Mouse (Mus musculus) embryonic facial prominence, embryonic 11.5 days (tissue): ENCODE data around the gene Ankrd31. TPM values are rescaled to one million over a fixed set of nuclear protein-coding genes. Genes with fewer than 3 reads are reported as not detected.
"Not testable (repeated sequence)": the region's sequence is repeated elsewhere in the genome, so short reads cannot be mapped to it uniquely, and the experiment has no call there.

ENCODE experiments used
- ATAC-seq: fragments of 200-750 bp; cut with Nextera tagmentation; replicated peaks from 2 replicates; pipeline ENCODE4 v1.8.0; 2017; ENCODE audit warnings: low read depth; ENCODE audit not compliant: insufficient number of reproducible peaks, low FRiP score, low TSS enrichment
- DNase-seq: peaks from one replicate; pipeline ENCODE4 v3.0.0-alpha.2; 2015; ENCODE audit warnings: low spot score
- H3K27ac ChIP-seq: fragments of 300-500 bp; sonication (generic); replicated peaks from 2 replicates; pipeline ENCODE4 v1.5.1; 2014; ENCODE audit warnings: mild to moderate bottlenecking, low read depth, low read length, control low read depth
- H3K27me3 ChIP-seq: fragments of 300-500 bp; sonication (generic); 2 replicates; pipeline ENCODE4 v1.6.1; 2014; ENCODE audit warnings: mild to moderate bottlenecking, low read length, moderate library complexity, mixed read lengths; ENCODE audit not compliant: control insufficient read depth, insufficient read depth
- H3K36me3 ChIP-seq: fragments of 300-500 bp; sonication (generic); replicated peaks from 2 replicates; pipeline ENCODE4 v1.6.1; 2014; ENCODE audit warnings: low read depth, mild to moderate bottlenecking, low read length, moderate library complexity, mixed read lengths; ENCODE audit not compliant: control insufficient read depth, insufficient read depth
- H3K4me1 ChIP-seq: fragments of 300-500 bp; sonication (generic); 2 replicates; pipeline ENCODE4 v1.6.1; 2014; ENCODE audit warnings: low read length, mixed read lengths; ENCODE audit not compliant: control insufficient read depth, insufficient read depth
- H3K4me2 ChIP-seq: fragments of 300-500 bp; sonication (generic); 2 replicates; pipeline ENCODE4 v1.6.1; 2014; ENCODE audit warnings: low read depth, mild to moderate bottlenecking, control low read depth, low read length, moderate library complexity
- H3K4me3 ChIP-seq: fragments of 300-500 bp; sonication (generic); 2 replicates; pipeline ENCODE4 v1.5.1; 2014; ENCODE audit warnings: low read depth, low read length, control low read depth
- H3K9ac ChIP-seq: fragments of 300-500 bp; sonication (generic); replicated peaks from 2 replicates; pipeline ENCODE4 v1.6.1; 2014; ENCODE audit warnings: mild to moderate bottlenecking, control low read depth, low read length
- H3K9me3 ChIP-seq: fragments of 300-500 bp; sonication (generic); replicated peaks from 2 replicates; pipeline ENCODE4 v1.6.1; 2016; ENCODE audit warnings: mild to moderate bottlenecking, low read length, inconsistent platforms, mixed read lengths; ENCODE audit not compliant: control insufficient read depth
- WGBS: fragments of 180-500 bp; shearing (Covaris S2); extraction: QIAGEN DNeasy Blood & Tissue Kit; methylation state at CpG from one replicate; pipeline ENCODE4 v1.1.7; 2014; 5-methylcytosine and 5-hydroxymethylcytosine counted together
- polyA plus RNA-seq: library from polyadenylated mRNA; unstranded; fragments of >200 nt; fragmentation: Nextera tagmentation; extraction: Ambion mirVana; gene quantifications from 2 replicates; pipeline ENCODE4 v1.2.1, GENCODE M21; 2014

The Ankrd31 gene
- polyA plus RNA-seq, 1 experiment from 2014 or later, result not detected

- not testable (repeated sequence) for H3K27ac ChIP-seq, ATAC-seq, H3K9me3 ChIP-seq, DNase-seq, H3K27me3 ChIP-seq, H3K36me3 ChIP-seq, H3K9ac ChIP-seq, H3K4me3 ChIP-seq, H3K4me1 ChIP-seq, H3K4me2 ChIP-seq
- 85% methylated on average over 5 of the region's 5 CpGs for WGBS
These were observed 38.0 kb downstream of the Ankrd31 start for GRCm38 (mm10) chr13:96786071-96786470.

- Histone ChIP-seq H3K9ac (no peak overlapping the region), H3K27ac (no peak overlapping the region), H3K4me2 (no peak overlapping the region), H3K27me3 (no peaks in the 10 kb centered on the region), H3K9me3 (no peaks in the 10 kb centered on the region), H3K4me3 (no peak overlapping the region), H3K4me1 (no peaks in the 10 kb centered on the region), H3K36me3 (no peaks in the 10 kb centered on the region)
- 74% methylated on average over 2 of the region's 2 CpGs for WGBS
- no peak for DNase-seq
- ATAC-seq, result no peak
These were observed 45.4 kb downstream of the Ankrd31 start for GRCm38 (mm10) chr13:96793451-96793850.

- Histone ChIP-seq H3K36me3 (no peaks in the 10 kb centered on the region), H3K4me3 (no peak overlapping the region), H3K27me3 (no peaks in the 10 kb centered on the region), H3K9me3 (no peaks in the 10 kb centered on the region), H3K27ac (no peak overlapping the region), H3K9ac (no peak overlapping the region), H3K4me2 (no peak overlapping the region), H3K4me1 (no peaks in the 10 kb centered on the region)
- WGBS, result 74% methylated on average over 3 of the region's 3 CpGs
- ATAC-seq (no peak), DNase-seq (no peak)
These were observed 47.2 kb downstream of the Ankrd31 start for GRCm38 (mm10) chr13:96795301-96795700.

- Histone ChIP-seq H3K4me2 (no peak overlapping the region), H3K4me1 (no peaks in the 10 kb centered on the region), H3K9me3 (no peaks in the 10 kb centered on the region), H3K36me3 (no peaks in the 10 kb centered on the region), H3K4me3 (no peak overlapping the region), H3K27ac (no peak overlapping the region), H3K9ac (no peak overlapping the region), H3K27me3 (no peaks in the 10 kb centered on the region)
- no peak for ATAC-seq
- WGBS, result 69% methylated on average over 2 of the region's 2 CpGs
- no peak for DNase-seq
These were observed 49.4 kb downstream of the Ankrd31 start for GRCm38 (mm10) chr13:96797500-96797899.

- Histone ChIP-seq H3K4me3 (no peak overlapping the region), H3K4me1 (no peaks in the 10 kb centered on the region), H3K4me2 (no peak overlapping the region), H3K27me3 (no peaks in the 10 kb centered on the region), H3K36me3 (no peaks in the 10 kb centered on the region), H3K9me3 (no peaks in the 10 kb centered on the region), H3K27ac (no peak overlapping the region), H3K9ac (no peak overlapping the region)
- 90% methylated on average over 1 of the region's 1 CpGs for WGBS
- DNase-seq (no peak), ATAC-seq (no peak)
These were observed 101.7 kb downstream of the Ankrd31 start for GRCm38 (mm10) chr13:96849752-96850151.

- no peak overlapping the region for H3K27ac ChIP-seq
- DNase-seq (no peak), ATAC-seq (no peak)
- no peaks in the 10 kb centered on the region for H3K4me1 ChIP-seq
- 68% methylated on average over 2 of the region's 2 CpGs for WGBS
- no peak overlapping the region for H3K4me2 ChIP-seq
- no peaks in the 10 kb centered on the region for H3K9me3 ChIP-seq
- H3K9ac ChIP-seq, result no peak overlapping the region
- H3K36me3 ChIP-seq, result no peaks in the 10 kb centered on the region
- no peaks in the 10 kb centered on the region for H3K27me3 ChIP-seq
- H3K4me3 ChIP-seq, result no peak overlapping the region
These were observed 104.1 kb downstream of the Ankrd31 start for GRCm38 (mm10) chr13:96852133-96852532.

- Histone ChIP-seq H3K36me3 (no peaks in the 10 kb centered on the region), H3K4me3 (no peak overlapping the region), H3K9ac (no peak overlapping the region), H3K4me1 (no peaks in the 10 kb centered on the region), H3K9me3 (no peaks in the 10 kb centered on the region), H3K27ac (no peak overlapping the region), H3K4me2 (no peak overlapping the region), H3K27me3 (no peaks in the 10 kb centered on the region)
- DNase-seq (peak; percentile 26), ATAC-seq (no peak)
- 50% methylated on average over 1 of the region's 1 CpGs for WGBS
These were observed 105.2 kb downstream of the Ankrd31 start for GRCm38 (mm10) chr13:96853256-96853655.

GRCm38 (mm10) chr13:96855191-96855590 lies 107.1 kb downstream of the Ankrd31 start:
- no peaks in the 10 kb centered on the region for H3K27me3 ChIP-seq
- no peaks in the 10 kb centered on the region for H3K9me3 ChIP-seq
- no peak overlapping the region for H3K27ac ChIP-seq
- no peak overlapping the region for H3K4me2 ChIP-seq
- no peak for ATAC-seq
- DNase-seq, result peak; percentile 76
- no peaks in the 10 kb centered on the region for H3K36me3 ChIP-seq
- H3K4me1 ChIP-seq, result no peaks in the 10 kb centered on the region
- H3K9ac ChIP-seq, result no peak overlapping the region
- WGBS, result 21% methylated on average over 3 of the region's 3 CpGs
- H3K4me3 ChIP-seq, result no peak overlapping the region
